Mouse (Mus musculus): Measurements from ENCODE around the gene Wdr45.
A peak's percentile ranks its signal among the peaks of the same experiment; 100 is the strongest.

- TF ChIP-seq POLR2A (IDR thresholded peaks at IDR 0.05; ENCODE audit: low read depth, low read length) (peak; percentile 53), NRF1 (IDR thresholded peaks at IDR 0.05; ENCODE audit: low read depth, low read length) (no peak), MYC (IDR thresholded peaks at IDR 0.05; ENCODE audit: low read depth, low read length) (no peak), USF1 (IDR thresholded peaks at IDR 0.05; ENCODE audit: low read depth, low read length) (no peak), CTCF (conservative IDR thresholded peaks at IDR 0.05 in 1 of 2, IDR thresholded peaks at IDR 0.05 in 1 of 2; ENCODE audit: low read depth in 2 of 2, low read length in 2 of 2) (no peak), KAT2A (IDR thresholded peaks at IDR 0.05; ENCODE audit: insufficient replicate concordance, low read length) (peak; percentile 65; the same call in 1 of the 2 replicates), JUND (conservative IDR thresholded peaks at IDR 0.05; ENCODE audit: low read depth, low read length) (peak; percentile 62; the same call in 1 of the 2 replicates)
These were observed 7.6 kb downstream of the Wdr45 start, which contains the start of gene Gm45208 for GRCm38 (mm10) chrX:7721514-7722281.

All from CH12.LX (cell line).